Mouse (Mus musculus): Measurements from ENCODE around the gene Mb21d2.

Gene Mb21d2

GRCm38 (mm10) chr16:28793115-28793514 lies 136.4 kb downstream of the Mb21d2 start:
- in situ Hi-C loops (cut with MseI, MboI): loop anchor here (10.0 to 25.0 kb wide), 2 partner anchors 198 to 206 kb away; no protein-coding TSS in a partner anchor
